Mouse (Mus musculus) kidney, adult 2 months (tissue): Measurements from ENCODE around the gene Best3.

ENCODE experiments used
- CTCF ChIP-seq: fragments of 200-500 bp; conservative IDR thresholded peaks from 2 replicates; pipeline ENCODE4 v1.5.1; 2011; ENCODE audit warnings: low read depth, mild to moderate bottlenecking, control low read depth, low read length, moderate library complexity, mixed read lengths; ENCODE audit not compliant: insufficient read depth, insufficient read length
- POLR2A ChIP-seq: fragments of 200-500 bp; IDR thresholded peaks from one replicate; pipeline ENCODE4 v1.6.1; 2011; ENCODE audit warnings: low read depth, low read length, control low read depth

GRCm38 (mm10) chr10:116966065-116966464, 20.0 kb upstream of the Best3 start:
- TF ChIP-seq CTCF (no peak), POLR2A (peak; percentile 54)
